Mouse (Mus musculus) heart, postnatal 36 days (tissue): ENCODE measurements at regions not wholly inside any gene's neighbourhood (a gene's known extent, or its start where the extent isn't known, plus 50 kb on each side); places are given as distances from the start of the nearest gene placed in this dataset.

Source experiments
- DNase-seq, 2 experiments: peaks; one replicate each; pipeline ENCODE4 v3.0.0; 2021 to 2022
- intact Hi-C: fragments of 180-260 bp; cut with DNase I; formaldehyde crosslinking; loops from one replicate; pipeline ENCODE4 v1.15.1; 2025

DNA sequence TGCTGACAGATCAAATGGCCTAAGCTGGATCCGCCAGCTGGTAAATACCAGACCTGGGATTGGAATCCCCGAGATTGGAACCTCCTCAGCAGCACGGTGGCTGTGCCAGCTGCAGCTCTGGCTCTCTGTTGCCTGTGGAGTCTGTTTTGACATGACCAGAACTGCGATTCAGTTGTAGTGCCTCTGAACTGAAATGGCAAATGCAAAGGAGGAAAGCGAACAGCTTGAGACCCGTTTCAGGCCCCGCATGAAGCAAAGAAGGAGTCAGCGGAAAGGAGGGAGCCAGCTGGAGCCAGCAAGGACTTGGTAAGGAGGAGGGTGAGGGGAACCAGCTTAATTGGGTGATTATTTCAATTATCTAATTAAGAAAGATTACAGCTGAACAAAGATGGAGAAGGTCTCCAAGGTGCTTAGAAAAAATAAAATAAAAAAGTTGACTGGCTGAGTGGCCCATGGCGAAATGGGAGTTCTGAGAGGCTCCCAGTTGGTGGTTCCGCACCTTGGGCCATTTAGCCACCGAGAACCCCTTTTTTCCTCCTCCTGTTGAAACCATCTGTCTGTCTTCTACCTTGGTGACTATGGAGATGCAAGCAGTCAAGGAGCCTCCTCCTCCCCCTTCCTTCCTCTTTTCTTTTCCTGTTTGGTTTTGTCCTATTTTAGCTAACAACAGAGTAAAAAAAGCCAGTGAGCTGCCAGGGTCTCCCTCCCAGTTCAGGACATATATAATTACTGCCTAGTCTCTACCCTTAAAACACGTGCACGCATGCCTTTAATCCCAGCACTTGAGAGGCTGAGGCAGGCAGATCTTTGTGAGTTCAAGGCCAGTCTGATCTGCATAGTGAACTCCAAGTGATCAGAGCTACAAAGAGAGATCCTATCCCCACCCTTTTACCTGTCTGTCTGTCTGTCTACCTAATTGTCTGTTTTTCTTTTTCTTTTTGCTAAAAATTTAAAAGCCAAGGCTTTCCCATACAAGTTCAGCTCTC, 54.3 kb upstream of the Rybp start:
- DNase-seq = no peak
- intact Hi-C loops = no loop called here

DNA sequence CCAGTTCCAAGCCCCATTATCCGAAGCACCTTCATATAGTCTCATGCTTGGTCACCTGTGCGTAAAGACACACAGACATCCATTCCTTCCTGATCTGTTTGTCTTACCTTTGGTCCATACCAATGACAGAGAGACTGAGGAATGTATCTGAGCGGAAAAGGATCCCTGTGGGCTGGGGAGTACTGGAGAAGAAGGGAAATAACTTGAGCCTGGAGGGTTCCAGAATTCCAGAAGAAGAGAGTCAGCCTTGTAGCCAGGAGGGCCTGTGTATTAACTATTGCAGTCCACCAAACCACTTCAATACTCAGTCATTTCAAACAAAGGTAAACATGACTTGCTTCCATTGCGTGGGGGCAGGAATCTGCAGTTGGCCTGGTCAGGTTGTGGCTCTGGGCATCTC, 51.0 kb upstream of the Rybp start:
- no peak for DNase-seq
- intact Hi-C loops = no loop called here
